Mouse (Mus musculus): ENCODE data around the gene Rffl. TPM values are rescaled to one million over a fixed set of nuclear protein-coding genes. Genes with fewer than 3 reads are reported as not detected.
A peak's percentile ranks its signal among the peaks of the same experiment; 100 is the strongest.

Gene Rffl
- polyA plus RNA-seq, 1 experiment = 2.8 TPM

GRCm38 (mm10) chr11:82762286-82762829, 108.7 kb downstream of the Rffl start:
- no peak overlapping the region for H3K4me3 ChIP-seq (ENCODE audit: insufficient read depth, poor library complexity, severe bottlenecking)
- TF ChIP-seq CEBPB (IDR thresholded peaks at IDR 0.05; ENCODE audit: low read depth) (no peak), MYOG (IDR thresholded peaks at IDR 0.05; ENCODE audit: control insufficient read depth, extremely low read depth, insufficient read length) (no peak), MYOD1 (IDR thresholded peaks at IDR 0.05; ENCODE audit: control insufficient read depth, insufficient read length, low read depth) (no peak), FOSL1 (IDR thresholded peaks at IDR 0.05; ENCODE audit: insufficient read depth, low read length, poor library complexity, severe bottlenecking) (no peak), MAX (IDR thresholded peaks at IDR 0.05) (peak; percentile 39)
- peaks cover 30% of the 10 kb centered on the region for H3K79me3 ChIP-seq (ENCODE audit: low read depth)
- no peak overlapping the region for H3ac ChIP-seq (ENCODE audit: control insufficient read depth, insufficient read length, low read depth)
- H3K36me3 ChIP-seq (ENCODE audit: control insufficient read depth, insufficient read depth) = peaks cover 16% of the 10 kb centered on the region
- H3K27me3 ChIP-seq (ENCODE audit: control insufficient read depth, insufficient read depth, insufficient read length) = peaks cover 18% of the 10 kb centered on the region
- peaks cover 33% of the 10 kb centered on the region for H3K79me2 ChIP-seq (ENCODE audit: control insufficient read depth, insufficient read depth)

- no peaks in the 10 kb centered on the region for H3K36me3 ChIP-seq (ENCODE audit: control insufficient read depth, insufficient read depth)
- H3K27me3 ChIP-seq (ENCODE audit: control insufficient read depth, insufficient read depth, insufficient read length) = peaks cover 23% of the 10 kb centered on the region
- TF ChIP-seq MYOG (IDR thresholded peaks at IDR 0.05; ENCODE audit: control insufficient read depth, extremely low read depth, insufficient read length) (no peak), MAX (IDR thresholded peaks at IDR 0.05) (no peak), CEBPB (IDR thresholded peaks at IDR 0.05; ENCODE audit: low read depth) (no peak), USF1 (IDR thresholded peaks at IDR 0.05; ENCODE audit: low read depth) (no peak), CTCF (IDR thresholded peaks at IDR 0.05; ENCODE audit: control insufficient read depth, insufficient read depth, insufficient read length) (no peak), MYOD1 (IDR thresholded peaks at IDR 0.05; ENCODE audit: control insufficient read depth, insufficient read length, low read depth) (no peak), FOSL1 (IDR thresholded peaks at IDR 0.05; ENCODE audit: insufficient read depth, low read length, poor library complexity, severe bottlenecking) (no peak)
- H3K79me3 ChIP-seq (ENCODE audit: low read depth) = no peaks in the 10 kb centered on the region
- H3K4me3 ChIP-seq (ENCODE audit: insufficient read depth, poor library complexity, severe bottlenecking) = no peak overlapping the region
- H3ac ChIP-seq (ENCODE audit: control insufficient read depth, insufficient read length, low read depth) = no peak overlapping the region
- no peaks in the 10 kb centered on the region for H3K79me2 ChIP-seq (ENCODE audit: control insufficient read depth, insufficient read depth)
Observed at GRCm38 (mm10) chr11:82755919-82756318, 115.1 kb downstream of the Rffl start.

Other genes with a start within 250 kb of the Rffl start
- gene Cct6b, start 106.9 kb downstream of the Rffl start, polyA plus RNA-seq (2012; fragmentation: generic; extraction: Trizol) = 0.08 TPM
- gene Zfp830, start 106.9 kb downstream of the Rffl start, polyA plus RNA-seq (2012; fragmentation: generic; extraction: Trizol) = 8.6 TPM
- gene Lig3, start 90.1 kb downstream of the Rffl start, polyA plus RNA-seq (2012; fragmentation: generic; extraction: Trizol) = 14.7 TPM
- gene Rad51d, start 19.4 kb upstream of the Rffl start, polyA plus RNA-seq (2012; fragmentation: generic; extraction: Trizol) = 13.4 TPM
- gene Fndc8, start 20.9 kb upstream of the Rffl start, polyA plus RNA-seq (2012; fragmentation: generic; extraction: Trizol) = 0.08 TPM
- 46.5 TPM for gene Nle1, start 37.2 kb upstream of the Rffl start, polyA plus RNA-seq (2012; fragmentation: generic; extraction: Trizol)
- 0.15 TPM for gene Unc45b, start 39.3 kb upstream of the Rffl start, polyA plus RNA-seq (2012; fragmentation: generic; extraction: Trizol)
- 0.13 TPM for gene Slfn5, start 80.1 kb upstream of the Rffl start, polyA plus RNA-seq (2012; fragmentation: generic; extraction: Trizol)
- 0.94 TPM for gene Slfn9, start 120.6 kb upstream of the Rffl start, polyA plus RNA-seq (2012; fragmentation: generic; extraction: Trizol)
- gene Slfn8, start 149.6 kb upstream of the Rffl start, polyA plus RNA-seq (2012; fragmentation: generic; extraction: Trizol) = not detected
- 0.27 TPM for gene Slfn2, start 193.9 kb upstream of the Rffl start, polyA plus RNA-seq (2012; fragmentation: generic; extraction: Trizol)
- gene Slfn1, start 245.6 kb upstream of the Rffl start, polyA plus RNA-seq (2012; fragmentation: generic; extraction: Trizol) = not detected

Data from C2C12 (cell line).